Mouse (Mus musculus): ENCODE results near the gene Rin1.

DNA sequence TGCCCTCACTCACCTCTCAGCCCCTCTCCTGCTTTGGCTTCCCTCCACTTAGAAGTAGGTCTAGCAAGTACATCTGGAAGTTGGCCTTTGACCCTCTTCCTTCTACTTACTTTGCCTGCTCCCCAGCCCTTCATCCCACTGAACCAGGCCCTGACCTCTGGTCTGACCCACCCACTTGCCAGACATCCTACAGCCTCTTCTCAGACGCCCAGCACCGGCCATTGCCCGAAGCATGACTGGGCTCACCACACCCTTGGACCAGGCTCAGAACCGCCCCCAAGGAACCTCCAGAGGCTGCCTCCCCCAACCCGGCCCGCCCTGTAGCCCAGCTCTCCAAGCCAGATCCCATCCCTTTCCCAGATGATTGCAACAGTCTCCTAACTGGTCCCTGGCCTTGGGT is 12.2 kb downstream of the Rin1 start:
- TF ChIP-seq CTCF (IDR thresholded peaks at IDR 0.05; ENCODE audit: extremely low read depth, insufficient read depth, insufficient read length, insufficient replicate concordance) (no peak), POLR2A (IDR thresholded peaks at IDR 0.05; ENCODE audit: low read depth, low read length) (no peak)

Data from spleen, adult 2 months (tissue).